Mouse (Mus musculus) kidney, postnatal 14 days (tissue): ENCODE measurements at regions not wholly inside any gene's neighbourhood (a gene's known extent, or its start where the extent isn't known, plus 50 kb on each side); places are given as distances from the start of the nearest gene placed in this dataset.
"Not testable (repeated sequence)": the region's sequence is repeated elsewhere in the genome, so short reads cannot be mapped to it uniquely, and the experiment has no call there.

Experiments used
- DNase-seq: peaks from one replicate; pipeline ENCODE4 v3.0.0; 2022; ENCODE audit warnings: mixed read lengths

GRCm38 (mm10) chr13:50092537-50092936, 157.6 kb downstream of the Gm906 start:
- DNase-seq = no peak

GRCm38 (mm10) chr13:50064841-50065240, 185.3 kb downstream of the Gm906 start:
- DNase-seq = no peak

GRCm38 (mm10) chr13:50064365-50064764, 185.7 kb downstream of the Gm906 start:
- not testable (repeated sequence) for DNase-seq

GRCm38 (mm10) chr13:50059676-50060075, 190.4 kb downstream of the Gm906 start:
- DNase-seq = not testable (repeated sequence)

GRCm38 (mm10) chr13:50059054-50059453, 191.1 kb downstream of the Gm906 start:
- DNase-seq = not testable (repeated sequence)

GRCm38 (mm10) chr13:50051746-50052145, 198.4 kb downstream of the Gm906 start:
- not testable (repeated sequence) for DNase-seq

GRCm38 (mm10) chr13:50051110-50051509, 199.0 kb downstream of the Gm906 start:
- not testable (repeated sequence) for DNase-seq

- peak; percentile 8 for DNase-seq
These were observed 218.4 kb downstream of the Gm906 start for GRCm38 (mm10) chr13:50031757-50032156.

- DNase-seq = not testable (repeated sequence)
These were observed 208.9 kb upstream of the Gm30302 start for GRCm38 (mm10) chr13:50007730-50008129.

GRCm38 (mm10) chr13:49966072-49966471, 167.3 kb upstream of the Gm30302 start:
- DNase-seq = not testable (repeated sequence)

- not testable (repeated sequence) for DNase-seq
These were observed 159.3 kb upstream of the Gm30302 start for GRCm38 (mm10) chr13:49957993-49958681.

- no peak for DNase-seq
These were observed 117.0 kb upstream of the Gm30302 start for GRCm38 (mm10) chr13:49915781-49916180.
